Mouse (Mus musculus) liver (tissue): Measurements from ENCODE around the gene Pwp2.
A peak's percentile ranks its signal among the peaks of the same experiment; 100 is the strongest.
"Not testable (repeated sequence)": the region's sequence is repeated elsewhere in the genome, so short reads cannot be mapped to it uniquely, and the experiment has no call there.

Source experiments
- DNase-seq: peaks from one replicate; pipeline ENCODE4 v3.0.0-alpha.2; 2020; ENCODE audit warnings: mixed read lengths

Gene Pwp2

DNA sequence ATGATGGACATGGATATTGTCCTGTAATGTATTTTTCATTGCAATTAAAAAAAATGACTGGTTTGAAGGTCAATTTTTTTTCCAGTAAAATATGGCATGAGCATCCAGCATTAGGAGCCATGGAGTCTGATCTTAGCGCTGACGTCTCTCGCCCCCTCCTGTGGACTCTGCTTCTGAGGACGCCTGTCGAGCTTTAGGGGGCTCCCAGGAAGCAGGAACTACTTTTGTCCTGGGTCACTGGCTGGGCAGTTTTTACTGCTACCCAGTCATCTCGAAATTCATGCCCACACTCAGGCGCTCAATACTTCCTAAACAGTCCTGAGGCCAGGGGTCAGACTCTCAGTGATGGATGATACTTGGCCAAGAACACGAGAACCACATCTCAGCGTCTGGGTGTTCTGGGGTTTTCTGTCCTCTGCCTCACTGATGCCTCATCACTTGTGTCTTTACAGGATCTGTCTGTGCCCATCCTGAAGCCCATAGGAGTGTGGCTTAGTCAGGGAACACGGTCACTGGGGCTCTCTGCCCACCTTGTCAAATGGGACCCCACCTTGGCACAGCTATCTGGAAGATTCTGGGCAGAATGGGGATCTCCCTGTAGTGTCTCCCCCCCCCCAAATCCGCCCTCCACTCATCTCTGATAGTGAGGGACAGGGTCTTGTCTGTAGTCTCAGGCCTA, 45.2 kb downstream of the Pwp2 start:
- DNase-seq = no peak

- DNase-seq = no peak
Observed at GRCm38 (mm10) chr10:78138812-78139523, 46.0 kb downstream of the Pwp2 start.

DNA sequence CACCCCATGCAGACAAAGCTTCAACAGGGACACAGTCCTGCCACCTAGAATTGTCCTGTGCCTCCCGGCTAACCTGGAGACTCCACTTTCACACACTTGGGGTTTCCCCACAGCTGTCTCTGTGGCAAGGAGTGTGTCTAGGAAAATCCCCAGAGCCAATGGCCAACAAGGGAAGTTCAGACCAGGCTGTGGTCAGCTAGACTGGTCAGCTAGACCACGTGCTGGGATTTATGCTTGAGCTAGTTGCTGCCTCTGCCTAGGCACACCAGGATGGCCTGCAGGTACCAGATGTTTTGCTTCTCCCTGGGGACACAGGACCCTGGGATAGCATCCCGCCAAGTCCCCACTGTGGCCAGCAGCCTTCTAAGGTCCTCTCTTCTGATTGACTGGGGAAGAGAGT, 47.8 kb downstream of the Pwp2 start:
- DNase-seq = no peak

- no peak for DNase-seq
Observed at GRCm38 (mm10) chr10:78135947-78136346, 49.0 kb downstream of the Pwp2 start.

GRCm38 (mm10) chr10:78134975-78135798, 49.8 kb downstream of the Pwp2 start:
- DNase-seq = peak; percentile 53

- DNase-seq = no peak
Observed at GRCm38 (mm10) chr10:78134400-78134799, 50.5 kb downstream of the Pwp2 start.

- DNase-seq = no peak
Observed at GRCm38 (mm10) chr10:78129998-78130397, 55.0 kb downstream of the Pwp2 start.

- DNase-seq = no peak
Observed at GRCm38 (mm10) chr10:78129423-78129822, 55.5 kb downstream of the Pwp2 start.

- no peak for DNase-seq
Observed at GRCm38 (mm10) chr10:78128647-78129046, 56.3 kb downstream of the Pwp2 start.

DNA sequence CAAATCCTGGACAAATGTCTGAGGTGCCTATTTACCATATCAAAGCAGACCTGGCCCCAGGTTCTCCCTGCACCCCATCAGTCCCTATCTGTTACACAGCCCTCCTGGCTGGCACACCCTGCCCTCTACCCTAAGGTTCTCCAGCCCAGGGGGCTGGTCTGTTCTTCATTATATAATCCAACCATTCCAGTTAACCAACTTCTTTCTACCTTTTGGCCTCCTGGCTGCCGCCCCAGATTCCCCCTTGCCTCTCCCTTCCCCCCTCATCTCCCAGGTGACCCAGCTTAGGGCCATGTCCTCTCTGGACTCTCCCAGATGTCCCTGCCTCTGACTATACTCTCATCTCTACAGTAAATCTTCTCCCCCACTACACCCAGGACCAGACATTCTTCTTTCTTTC, 57.0 kb downstream of the Pwp2 start:
- DNase-seq = no peak

DNA sequence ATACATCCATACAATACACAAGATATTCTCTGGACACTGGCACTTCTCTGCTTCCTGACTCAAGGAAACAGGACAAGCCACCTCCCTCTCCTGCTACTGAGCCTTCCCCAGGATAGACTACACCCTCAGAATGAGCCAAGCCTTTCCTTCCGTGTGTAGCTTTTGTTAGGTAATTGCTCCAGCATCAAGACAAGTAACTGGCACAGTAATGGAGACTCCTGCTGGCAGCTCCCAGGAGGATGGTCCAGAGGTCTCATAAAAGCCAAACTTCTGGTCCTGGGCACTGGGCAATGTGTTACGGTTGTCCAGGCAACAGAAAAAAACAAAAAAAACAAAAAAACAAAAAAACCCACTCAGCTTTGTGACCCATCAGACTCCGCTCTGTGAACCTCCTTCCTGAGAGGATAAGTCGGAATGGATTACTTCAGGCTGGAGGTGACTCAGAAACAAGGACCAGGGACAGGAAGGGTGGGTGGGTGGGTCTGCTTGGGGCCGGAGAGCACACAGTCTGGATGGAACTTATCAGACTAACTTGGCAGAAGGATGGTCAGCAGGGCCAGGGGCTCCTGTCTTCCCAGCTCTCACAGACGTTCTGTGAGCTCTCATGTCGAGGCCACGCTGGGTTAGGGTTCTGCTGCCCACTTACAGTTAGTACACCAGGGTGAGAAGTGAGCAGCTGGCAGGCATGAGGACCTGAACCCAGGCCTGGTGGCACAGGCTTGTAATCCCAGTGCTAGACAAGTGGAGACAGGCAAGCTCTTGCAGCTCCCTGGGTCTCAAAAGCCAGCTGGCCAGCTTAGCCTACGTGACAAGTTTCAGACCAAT, 57.7 kb downstream of the Pwp2 start:
- DNase-seq = no peak

DNA sequence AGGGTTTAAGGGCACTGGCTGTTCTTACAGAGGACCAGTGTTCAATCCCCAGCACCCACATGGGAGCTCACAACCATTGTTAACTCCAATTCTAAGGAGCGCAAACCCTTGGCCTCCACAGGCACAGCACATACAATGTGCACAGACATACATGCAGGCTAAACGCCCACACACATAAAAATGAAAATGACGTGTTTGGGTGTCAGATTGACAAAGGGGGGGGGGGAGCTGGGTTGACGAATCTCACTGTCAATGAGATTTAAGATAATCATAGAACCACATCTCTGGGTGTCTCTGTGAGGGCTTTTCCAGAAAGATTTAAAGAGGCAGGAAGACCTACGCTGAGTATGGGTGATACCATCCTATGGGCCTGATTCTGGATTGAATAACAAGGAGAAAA, 58.6 kb downstream of the Pwp2 start:
- no peak for DNase-seq

- DNase-seq = not testable (repeated sequence)
Observed at GRCm38 (mm10) chr10:78125061-78125460, 59.9 kb downstream of the Pwp2 start.

DNA sequence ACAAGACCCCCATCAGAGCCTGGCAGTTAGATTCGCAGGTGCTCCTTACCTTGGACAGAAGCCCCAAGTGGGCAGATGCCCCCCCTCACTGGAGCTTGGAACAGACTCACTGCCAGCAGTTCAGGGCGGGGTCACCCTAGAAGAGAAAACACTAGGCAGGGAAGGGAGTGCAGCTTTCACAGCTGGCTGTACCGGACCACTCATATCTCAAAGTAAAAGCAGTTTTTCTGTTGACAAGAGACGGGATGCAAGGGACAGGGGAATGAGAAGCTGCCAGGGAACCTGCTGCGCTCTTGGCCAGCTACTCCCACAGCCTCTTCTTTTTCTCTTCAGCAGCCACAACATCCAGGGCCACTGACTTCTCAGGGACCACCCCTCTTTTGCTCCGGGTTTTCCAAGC, 60.8 kb downstream of the Pwp2 start:
- not testable (repeated sequence) for DNase-seq
